Mouse (Mus musculus) kidney, postnatal 25 days (tissue): ENCODE data around the gene Ugt1a10.
"Not testable (repeated sequence)": the region's sequence is repeated elsewhere in the genome, so short reads cannot be mapped to it uniquely, and the experiment has no call there.

Source experiments
- DNase-seq, 2 experiments: peaks; one replicate each; pipeline ENCODE4 v3.0.0; 2021; ENCODE audit warnings: mixed read lengths in 2 of 2

Gene Ugt1a10

GRCm38 (mm10) chr1:88143966-88144675, 88.9 kb downstream of the Ugt1a10 start:
- DNase-seq = peak; percentile 81 to 86

- peak; percentile 51 to 61 for DNase-seq
Measured at GRCm38 (mm10) chr1:88145278-88145677, 90.1 kb downstream of the Ugt1a10 start.

GRCm38 (mm10) chr1:88150133-88150532, 94.9 kb downstream of the Ugt1a10 start:
- not testable (repeated sequence) for DNase-seq

GRCm38 (mm10) chr1:88158430-88158829, 103.2 kb downstream of the Ugt1a10 start:
- DNase-seq = no peak

- DNase-seq = no peak
Measured at GRCm38 (mm10) chr1:88165711-88166110, 110.5 kb downstream of the Ugt1a10 start, which contains the start of gene Ugt1a5. Ugt1a5 (plus strand) TSS chr1:88166012.

GRCm38 (mm10) chr1:88172190-88172589, 117.0 kb downstream of the Ugt1a10 start:
- DNase-seq = not testable (repeated sequence)

GRCm38 (mm10) chr1:88179657-88180056, 124.5 kb downstream of the Ugt1a10 start:
- no peak for DNase-seq

- no peak for DNase-seq
Measured at GRCm38 (mm10) chr1:88186325-88186935, 131.2 kb downstream of the Ugt1a10 start.

GRCm38 (mm10) chr1:88192136-88192535, 136.9 kb downstream of the Ugt1a10 start:
- DNase-seq = no peak

- peak; percentile 80 to 84 for DNase-seq
Measured at GRCm38 (mm10) chr1:88195687-88196086, 140.5 kb downstream of the Ugt1a10 start.

- no peak for DNase-seq
Measured at GRCm38 (mm10) chr1:88197443-88197842, 142.3 kb downstream of the Ugt1a10 start.

- DNase-seq = peak in 1 of 2 experiments; percentile 48
Measured at GRCm38 (mm10) chr1:88199996-88200395, 144.8 kb downstream of the Ugt1a10 start.

GRCm38 (mm10) chr1:88200456-88200855, 145.3 kb downstream of the Ugt1a10 start, which contains the start of gene Ugt1a2:
Ugt1a2 (plus strand) TSS chr1:88200601.
- peak; percentile 48 to 88 for DNase-seq

GRCm38 (mm10) chr1:88205294-88205922, 150.2 kb downstream of the Ugt1a10 start, which contains the start of gene Dnajb3:
Dnajb3 (minus strand) TSS chr1:88205782.
- DNase-seq = peak; percentile 75 to 90

- DNase-seq = no peak
Measured at GRCm38 (mm10) chr1:88206843-88207479, 151.8 kb downstream of the Ugt1a10 start.

- peak; percentile 43 to 64 for DNase-seq
Measured at GRCm38 (mm10) chr1:88211812-88212211, 156.6 kb downstream of the Ugt1a10 start, which contains the start of gene Ugt1a1. Ugt1a1 (plus strand) TSS chr1:88211959.

GRCm38 (mm10) chr1:88212341-88213045, 157.3 kb downstream of the Ugt1a10 start:
- peak; percentile 24 to 39 for DNase-seq

GRCm38 (mm10) chr1:88213061-88213460, 157.9 kb downstream of the Ugt1a10 start:
- DNase-seq = no peak

- DNase-seq = peak; percentile 13 to 47
Measured at GRCm38 (mm10) chr1:88213766-88214461, 158.7 kb downstream of the Ugt1a10 start.

GRCm38 (mm10) chr1:88214462-88214952, 159.3 kb downstream of the Ugt1a10 start:
- DNase-seq = no peak
